Mouse (Mus musculus) CH12.LX (cell line): ENCODE data around the gene Laptm5.

Source experiments
- CTCF ChIP-seq, 2 experiments: IDR thresholded peaks in 1 of 2; conservative IDR thresholded peaks in 1 of 2; 2 replicates each; pipeline ENCODE4 v1.5.1; 2011 to 2012; ENCODE audit warnings: low read depth in 2 of 2, low read length in 2 of 2, improper control_type of control experiment in 1 of 2, inconsistent platforms in 1 of 2, mild to moderate bottlenecking in 1 of 2, moderate library complexity in 1 of 2
- ELF1 ChIP-seq: IDR thresholded peaks from 2 replicates; pipeline ENCODE4 v1.6.1; 2014; ENCODE audit warnings: low read depth, mild to moderate bottlenecking, inconsistent platforms, low read length, improper control_type of control experiment
- HCFC1 ChIP-seq: IDR thresholded peaks from 2 replicates; pipeline ENCODE4 v1.6.1; 2012; ENCODE audit warnings: low read depth, mild to moderate bottlenecking, inconsistent platforms, low read length, improper control_type of control experiment
- KAT2A ChIP-seq: IDR thresholded peaks from 2 replicates; pipeline ENCODE4 v1.6.1; 2012; ENCODE audit warnings: low read length, improper control_type of control experiment, inconsistent platforms; ENCODE audit not compliant: insufficient replicate concordance
- MAFK ChIP-seq: IDR thresholded peaks from 2 replicates; pipeline ENCODE4 v1.6.1; 2011; ENCODE audit warnings: low read length, improper control_type of control experiment; ENCODE audit not compliant: insufficient replicate concordance
- NRF1 ChIP-seq: IDR thresholded peaks from 2 replicates; pipeline ENCODE4 v1.6.1; 2014; ENCODE audit warnings: low read depth, mild to moderate bottlenecking, inconsistent platforms, low read length, improper control_type of control experiment, moderate library complexity
- POLR2A ChIP-seq: IDR thresholded peaks from 2 replicates; pipeline ENCODE4 v1.6.1; 2011; ENCODE audit warnings: low read depth, mild to moderate bottlenecking, improper control_type of control experiment, low read length
- UBTF ChIP-seq: IDR thresholded peaks from 2 replicates; pipeline ENCODE4 v1.6.1; 2012; ENCODE audit warnings: low read depth, mild to moderate bottlenecking, inconsistent platforms, low read length, improper control_type of control experiment, moderate library complexity
- ZC3H11A ChIP-seq: IDR thresholded peaks from 2 replicates; pipeline ENCODE4 v1.6.1; 2012; ENCODE audit warnings: low read depth, mild to moderate bottlenecking, inconsistent platforms, low read length, improper control_type of control experiment

DNA sequence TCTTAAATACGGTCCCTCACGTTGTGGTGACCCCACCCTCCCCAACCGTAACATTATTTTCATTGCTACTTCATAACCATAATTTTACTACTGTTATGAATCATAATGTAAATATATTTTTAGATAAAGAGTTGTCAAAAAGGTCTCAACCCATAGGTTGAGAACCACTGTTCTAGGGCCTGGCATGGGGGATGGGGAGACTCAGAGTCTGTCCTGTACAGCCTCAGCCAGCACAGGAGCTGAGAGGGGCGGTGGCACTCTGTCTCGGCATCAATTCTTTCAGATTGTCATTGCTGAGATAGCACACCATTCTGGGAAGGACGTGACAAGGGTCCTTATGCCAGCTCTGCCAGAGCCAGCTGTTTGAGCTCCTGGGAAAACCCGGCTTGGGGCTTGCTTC lies 1.6 kb downstream of the Laptm5 start:
- TF ChIP-seq ZC3H11A (no peak), CTCF (conservative IDR thresholded peaks at IDR 0.05 in 1 of 2, IDR thresholded peaks at IDR 0.05 in 1 of 2; ENCODE audit: low read depth in 2 of 2, low read length in 2 of 2) (no peak), POLR2A (no peak), MAFK (no peak), UBTF (no peak), ELF1 (no peak), NRF1 (no peak), KAT2A (no peak), HCFC1 (no peak)
